Mouse (Mus musculus) CH12.LX (cell line): ENCODE results near the gene Nckap1. TPM values are rescaled to one million over a fixed set of nuclear protein-coding genes. Genes with fewer than 3 reads are reported as not detected.

Experiments
- DNase-seq: peaks from one replicate; pipeline ENCODE4 v3.0.0-alpha.2; 2013; ENCODE audit errors: extremely low read depth
- H3K27ac ChIP-seq: 2 replicates; pipeline ENCODE4 v1.5.1; 2012; ENCODE audit warnings: low read depth, mild to moderate bottlenecking, control low read depth, moderate library complexity; ENCODE audit not compliant: insufficient read depth
- H3K27me3 ChIP-seq: replicated peaks from 2 replicates; pipeline ENCODE3; 2012; ENCODE audit warnings: inconsistent platforms
- H3K36me3 ChIP-seq, 2 experiments: replicated peaks in 1 of 2; 2 replicates each; pipeline versions ENCODE3 to v1.6.1; 2012; ENCODE audit warnings: inconsistent platforms in 1 of 2, low read length in 1 of 2, mild to moderate bottlenecking in 1 of 2, mixed read lengths in 1 of 2, moderate library complexity in 1 of 2; ENCODE audit not compliant: control insufficient read depth in 1 of 2, insufficient read depth in 1 of 2
- H3K4me1 ChIP-seq, 2 experiments: 2 replicates each; pipeline ENCODE4 v1.6.1; 2012; ENCODE audit warnings: inconsistent platforms in 1 of 2, moderate library complexity in 1 of 2; ENCODE audit not compliant: insufficient read depth in 2 of 2, control insufficient read depth in 1 of 2
- H3K4me2 ChIP-seq: 2 replicates; pipeline ENCODE4 v1.6.1; 2012; ENCODE audit warnings: low read depth, mild to moderate bottlenecking, control low read depth; ENCODE audit not compliant: poor library complexity, insufficient read depth, severe bottlenecking
- H3K4me3 ChIP-seq, 3 experiments: fragments of 150-350 bp in 1 of 3; sonication (generic) in 1 of 3; replicated peaks in 1 of 3; 2 replicates each; pipeline versions ENCODE3 to v1.5.1; 2011 to 2012; ENCODE audit warnings: low read depth in 2 of 3, low read length in 2 of 3, mild to moderate bottlenecking in 2 of 3, moderate library complexity in 2 of 3, control low read depth in 1 of 3, improper control_type of control experiment in 1 of 3, inconsistent platforms in 1 of 3, mixed read lengths in 1 of 3; ENCODE audit not compliant: poor library complexity in 1 of 3
- H3K79me2 ChIP-seq: replicated peaks from 2 replicates; pipeline ENCODE4 v1.6.1; 2012; ENCODE audit warnings: mild to moderate bottlenecking, moderate library complexity; ENCODE audit not compliant: control insufficient read depth, poor library complexity, insufficient read depth, severe bottlenecking; ENCODE audit errors: extremely low read depth
- H3K9ac ChIP-seq: 2 replicates; pipeline ENCODE4 v1.6.1; 2012; ENCODE audit warnings: low read depth, mild to moderate bottlenecking, control low read depth, moderate library complexity; ENCODE audit not compliant: insufficient read depth
- H3K9me3 ChIP-seq: replicated peaks from 2 replicates; pipeline ENCODE3; 2012; ENCODE audit warnings: low read length, inconsistent platforms, mixed read lengths
- CTCF ChIP-seq, 2 experiments: IDR thresholded peaks in 1 of 2; conservative IDR thresholded peaks in 1 of 2; 2 replicates each; pipeline ENCODE4 v1.5.1; 2011 to 2012; ENCODE audit warnings: low read depth in 2 of 2, low read length in 2 of 2, improper control_type of control experiment in 1 of 2, inconsistent platforms in 1 of 2, mild to moderate bottlenecking in 1 of 2, moderate library complexity in 1 of 2
- EP300 ChIP-seq: IDR thresholded peaks from 2 replicates; pipeline ENCODE4 v1.6.1; 2011; ENCODE audit warnings: low read length, improper control_type of control experiment
- ETS1 ChIP-seq: conservative IDR thresholded peaks from 2 replicates; pipeline ENCODE4 v1.6.1; 2012; ENCODE audit warnings: low read depth, mild to moderate bottlenecking, inconsistent platforms, low read length, improper control_type of control experiment, moderate library complexity
- IRF4 ChIP-seq: IDR thresholded peaks from 2 replicates; pipeline ENCODE4 v1.6.1; 2014; ENCODE audit warnings: low read depth, mild to moderate bottlenecking, inconsistent platforms, low read length, improper control_type of control experiment
- JUN ChIP-seq: IDR thresholded peaks from 2 replicates; pipeline ENCODE4 v1.6.1; 2011; ENCODE audit warnings: low read depth, mild to moderate bottlenecking, low read length, improper control_type of control experiment, moderate library complexity; ENCODE audit not compliant: insufficient read depth
- JUND ChIP-seq: conservative IDR thresholded peaks from 2 replicates; pipeline ENCODE4 v1.6.1; 2011; ENCODE audit warnings: low read depth, low read length, improper control_type of control experiment
- KAT2A ChIP-seq: IDR thresholded peaks from 2 replicates; pipeline ENCODE4 v1.6.1; 2012; ENCODE audit warnings: low read length, improper control_type of control experiment, inconsistent platforms; ENCODE audit not compliant: insufficient replicate concordance
- MAX ChIP-seq: IDR thresholded peaks from 2 replicates; pipeline ENCODE4 v1.6.1; 2011; ENCODE audit warnings: low read length, improper control_type of control experiment
- NRF1 ChIP-seq: IDR thresholded peaks from 2 replicates; pipeline ENCODE4 v1.6.1; 2014; ENCODE audit warnings: low read depth, mild to moderate bottlenecking, inconsistent platforms, low read length, improper control_type of control experiment, moderate library complexity
- POLR2A ChIP-seq: IDR thresholded peaks from 2 replicates; pipeline ENCODE4 v1.6.1; 2011; ENCODE audit warnings: low read depth, mild to moderate bottlenecking, improper control_type of control experiment, low read length
- POLR2AphosphoS2 ChIP-seq: IDR thresholded peaks from 2 replicates; pipeline ENCODE4 v1.6.1; 2011; ENCODE audit warnings: low read depth, low read length, improper control_type of control experiment
- RCOR1 ChIP-seq: conservative IDR thresholded peaks from 2 replicates; pipeline ENCODE4 v1.6.1; 2012; ENCODE audit warnings: low read depth, mild to moderate bottlenecking, inconsistent platforms, low read length, improper control_type of control experiment
- SMC3 ChIP-seq: IDR thresholded peaks from 2 replicates; pipeline ENCODE4 v1.6.1; 2011; ENCODE audit warnings: low read depth, low read length, improper control_type of control experiment
- UBTF ChIP-seq: IDR thresholded peaks from 2 replicates; pipeline ENCODE4 v1.6.1; 2012; ENCODE audit warnings: low read depth, mild to moderate bottlenecking, inconsistent platforms, low read length, improper control_type of control experiment, moderate library complexity
- USF1 ChIP-seq: IDR thresholded peaks from 2 replicates; pipeline ENCODE4 v1.6.1; 2014; ENCODE audit warnings: low read depth, mild to moderate bottlenecking, inconsistent platforms, low read length, improper control_type of control experiment
- ZC3H11A ChIP-seq: IDR thresholded peaks from 2 replicates; pipeline ENCODE4 v1.6.1; 2012; ENCODE audit warnings: low read depth, mild to moderate bottlenecking, inconsistent platforms, low read length, improper control_type of control experiment
- ZMIZ1 ChIP-seq: IDR thresholded peaks from 2 replicates; pipeline ENCODE4 v1.6.1; 2012; ENCODE audit warnings: low read depth, mild to moderate bottlenecking, inconsistent platforms, low read length, improper control_type of control experiment
- ZNF384 ChIP-seq: IDR thresholded peaks from 2 replicates; pipeline ENCODE4 v1.6.1; 2012; ENCODE audit warnings: low read depth, low read length, improper control_type of control experiment, inconsistent platforms
- dilution Hi-C: fragments of 300-500 bp; cut with MboI; formaldehyde crosslinking; loops from 2 replicates; pipeline ENCODE4 v1.14.3; 2020; ENCODE audit warnings: low sequenced_read_pairs; ENCODE audit not compliant: extremely low pct_unique_long_range_greater_than_20kb, extremely low pct_ligation_motif_present
- in situ Hi-C: fragments of 300-500 bp; cut with MboI; formaldehyde crosslinking; loops from 3 replicates; pipeline ENCODE4 v1.14.3; 2019; ENCODE audit warnings: low sequenced_read_pairs, low pct_ligation_motif_present, low pct_unique_long_range_greater_than_20kb, mixed read lengths
- polyA plus RNA-seq: library from polyadenylated mRNA; unstranded; fragments of >175 nt; gene quantifications from 2 replicates; pipeline ENCODE4 v1.2.1, GENCODE M21; 2012; ENCODE audit warnings: low read depth; ENCODE audit not compliant: insufficient read length
- total RNA-seq, 2 experiments: library from RNA; depleted of rRNA; stranded (reverse); fragments of 300-350 nt in 1 of 2; fragments of >200 nt in 1 of 2; gene quantifications; 2 replicates each; pipeline ENCODE4 v1.2.3; 2012 to 2014

Nckap1 gene
- total and polyA plus RNA-seq, 3 experiments: 3.9 to 7.1 (median 6.8) TPM

- TF ChIP-seq JUND (peak; percentile 86), POLR2AphosphoS2 (no peak), KAT2A (no peak), ZNF384 (no peak), UBTF (no peak), MAX (no peak), JUN (peak; percentile 82), IRF4 (peak; percentile 98)
- TF ChIP-seq, all 38 proteins: peak for 12
Measured at GRCm38 (mm10) chr2:80579253-80579891, 1.8 kb downstream of the Nckap1 start (continued).

GRCm38 (mm10) chr2:80577286-80577685 is 3.9 kb downstream of the Nckap1 start:
- Histone ChIP-seq H3K4me3 (no peak overlapping the region), H3K79me2 (no peaks in the 10 kb centered on the region), H3K4me1 (peaks cover 2 to 16% of the 10 kb centered on the region in 2 experiments; a peak in 3 of 4 replicates), H3K9me3 (no peaks in the 10 kb centered on the region), H3K27me3 (peaks cover 48% of the 10 kb centered on the region), H3K27ac (no peak overlapping the region), H3K4me2 (no peak overlapping the region), H3K9ac (no peak overlapping the region), H3K36me3 (no peaks in the 10 kb centered on the region)
- dilution Hi-C loops (no loop called here), in situ Hi-C loops (no loop called here)
- TF ChIP-seq KAT2A: no peak
- TF ChIP-seq CTCF (conservative IDR thresholded peaks at IDR 0.05 in 1 of 2, IDR thresholded peaks at IDR 0.05 in 1 of 2; ENCODE audit: low read depth in 2 of 2, low read length in 2 of 2): no peak
- no peak for TF ChIP-seq USF1
- DNase-seq: no peak

- no peak overlapping the region for H3K27ac ChIP-seq
- dilution Hi-C loops: no loop called here
- H3K36me3 ChIP-seq: no peaks in the 10 kb centered on the region
- DNase-seq: no peak
- H3K9me3 ChIP-seq: no peaks in the 10 kb centered on the region
- H3K4me2 ChIP-seq: no peak overlapping the region
- in situ Hi-C loops: no loop called here
- peaks cover 8% of the 10 kb centered on the region for H3K27me3 ChIP-seq
- no peak overlapping the region for H3K4me3 ChIP-seq
- no peak overlapping the region for H3K9ac ChIP-seq
- TF ChIP-seq NRF1 (no peak), CTCF (conservative IDR thresholded peaks at IDR 0.05 in 1 of 2, IDR thresholded peaks at IDR 0.05 in 1 of 2; ENCODE audit: low read depth in 2 of 2, low read length in 2 of 2) (no peak), POLR2A (no peak), ETS1 (no peak), USF1 (no peak), SMC3 (no peak), ZC3H11A (no peak), ZMIZ1 (no peak), EP300 (no peak), RCOR1 (no peak)
- H3K4me1 ChIP-seq: no peaks in the 10 kb centered on the region
- no peaks in the 10 kb centered on the region for H3K79me2 ChIP-seq
Measured at GRCm38 (mm10) chr2:80570656-80571055, 10.5 kb downstream of the Nckap1 start.
